Mouse (Mus musculus): Measurements from ENCODE around the gene Il22ra2. TPM values are rescaled to one million over a fixed set of nuclear protein-coding genes. Genes with fewer than 3 reads are reported as not detected.
"Not testable (repeated sequence)": the region's sequence is repeated elsewhere in the genome, so short reads cannot be mapped to it uniquely, and the experiment has no call there.

Gene Il22ra2
- polyA plus RNA-seq, 1 experiment: 0.65 TPM

- Histone ChIP-seq H3K4me1 (ENCODE audit: control insufficient read depth, insufficient read depth, insufficient read length) (peaks cover 5% of the 10 kb centered on the region; the same call in 1 of the 2 replicates), H3K27ac (ENCODE audit: insufficient read depth, low read length) (no peak overlapping the region), H3K4me3 (ENCODE audit: extremely low read depth, insufficient read depth, insufficient read length) (no peak overlapping the region), H3K36me3 (ENCODE audit: control insufficient read depth, insufficient read depth, low read length) (peaks cover 31% of the 10 kb centered on the region), H3K27me3 (ENCODE audit: control insufficient read depth, insufficient read depth, low read length) (no peaks in the 10 kb centered on the region)
- TF ChIP-seq POLR2A (IDR thresholded peaks at IDR 0.05; ENCODE audit: low read depth, low read length) (no peak), CTCF (IDR thresholded peaks at IDR 0.05; ENCODE audit: extremely low read depth, insufficient read depth, insufficient read length, insufficient replicate concordance) (no peak)
- no peak for DNase-seq (ENCODE audit: low read depth in 1 of 2, low spot score in 2 of 2)
- 83% methylated on average over 6 of the region's 6 CpGs for WGBS
Observed at GRCm38 (mm10) chr10:19599331-19600092, 22.3 kb upstream of the Il22ra2 start.

GRCm38 (mm10) chr10:19600093-19600420 is 21.7 kb upstream of the Il22ra2 start:
- Histone ChIP-seq H3K27ac (ENCODE audit: insufficient read depth, low read length) (no peak overlapping the region), H3K4me3 (ENCODE audit: extremely low read depth, insufficient read depth, insufficient read length) (no peak overlapping the region), H3K36me3 (ENCODE audit: control insufficient read depth, insufficient read depth, low read length) (peaks cover 37% of the 10 kb centered on the region), H3K27me3 (ENCODE audit: control insufficient read depth, insufficient read depth, low read length) (no peaks in the 10 kb centered on the region), H3K4me1 (ENCODE audit: control insufficient read depth, insufficient read depth, insufficient read length) (peaks cover 5% of the 10 kb centered on the region; the same call in 1 of the 2 replicates)
- no peak for DNase-seq (ENCODE audit: low read depth in 1 of 2, low spot score in 2 of 2)
- TF ChIP-seq POLR2A (IDR thresholded peaks at IDR 0.05; ENCODE audit: low read depth, low read length) (no peak), CTCF (IDR thresholded peaks at IDR 0.05; ENCODE audit: extremely low read depth, insufficient read depth, insufficient read length, insufficient replicate concordance) (no peak)
- 97% methylated on average over 3 of the region's 3 CpGs for WGBS

- not testable (repeated sequence) for H3K4me3 ChIP-seq (ENCODE audit: extremely low read depth, insufficient read depth, insufficient read length); H3K27me3 ChIP-seq (ENCODE audit: control insufficient read depth, insufficient read depth, low read length); H3K4me1 ChIP-seq (ENCODE audit: control insufficient read depth, insufficient read depth, insufficient read length); H3K27ac ChIP-seq (ENCODE audit: insufficient read depth, low read length)
- H3K36me3 ChIP-seq (ENCODE audit: control insufficient read depth, insufficient read depth, low read length): peaks cover 50% of the 10 kb centered on the region
- DNase-seq (ENCODE audit: low read depth in 1 of 2, low spot score in 2 of 2): peak in 1 of 2 experiments; percentile 59
- 74% methylated on average over 1 of the region's 1 CpGs for WGBS
Observed at GRCm38 (mm10) chr10:19601502-19601901, 20.3 kb upstream of the Il22ra2 start.

- peaks cover 63% of the 10 kb centered on the region for H3K36me3 ChIP-seq (ENCODE audit: control insufficient read depth, insufficient read depth, low read length)
- TF ChIP-seq POLR2A (IDR thresholded peaks at IDR 0.05; ENCODE audit: low read depth, low read length) (no peak), CTCF (IDR thresholded peaks at IDR 0.05; ENCODE audit: extremely low read depth, insufficient read depth, insufficient read length, insufficient replicate concordance) (no peak)
Observed at GRCm38 (mm10) chr10:19603231-19603630, 18.6 kb upstream of the Il22ra2 start.

GRCm38 (mm10) chr10:19609125-19609524 is 12.7 kb upstream of the Il22ra2 start:
- Histone ChIP-seq H3K36me3 (ENCODE audit: control insufficient read depth, insufficient read depth, low read length) (peaks cover 50% of the 10 kb centered on the region), H3K27ac (ENCODE audit: insufficient read depth, low read length) (no peak overlapping the region), H3K27me3 (ENCODE audit: control insufficient read depth, insufficient read depth, low read length) (no peaks in the 10 kb centered on the region), H3K4me1 (ENCODE audit: control insufficient read depth, insufficient read depth, insufficient read length) (peaks cover 7% of the 10 kb centered on the region), H3K4me3 (ENCODE audit: extremely low read depth, insufficient read depth, insufficient read length) (no peak overlapping the region)
- no peak for DNase-seq (ENCODE audit: low read depth in 1 of 2, low spot score in 2 of 2)
- WGBS: 86% methylated on average over 14 of the region's 14 CpGs
- no peak for TF ChIP-seq CTCF (IDR thresholded peaks at IDR 0.05; ENCODE audit: extremely low read depth, insufficient read depth, insufficient read length, insufficient replicate concordance)
- no peak for TF ChIP-seq POLR2A (IDR thresholded peaks at IDR 0.05; ENCODE audit: low read depth, low read length)

More at GRCm38 (mm10) chr10:19603231-19603630, 18.6 kb upstream of the Il22ra2 start:
- DNase-seq (ENCODE audit: low read depth in 1 of 2, low spot score in 2 of 2): no peak
- WGBS: 93% methylated on average over 6 of the region's 6 CpGs
- no peaks in the 10 kb centered on the region for H3K4me1 ChIP-seq (ENCODE audit: control insufficient read depth, insufficient read depth, insufficient read length)
- no peaks in the 10 kb centered on the region for H3K27me3 ChIP-seq (ENCODE audit: control insufficient read depth, insufficient read depth, low read length)
- H3K27ac ChIP-seq (ENCODE audit: insufficient read depth, low read length): no peak overlapping the region
- no peak overlapping the region for H3K4me3 ChIP-seq (ENCODE audit: extremely low read depth, insufficient read depth, insufficient read length)

GRCm38 (mm10) chr10:19611616-19612015 is 10.2 kb upstream of the Il22ra2 start:
- TF ChIP-seq CTCF (IDR thresholded peaks at IDR 0.05; ENCODE audit: extremely low read depth, insufficient read depth, insufficient read length, insufficient replicate concordance) (no peak), POLR2A (IDR thresholded peaks at IDR 0.05; ENCODE audit: low read depth, low read length) (no peak)
- 70% methylated on average over 2 of the region's 2 CpGs for WGBS
- H3K27ac ChIP-seq (ENCODE audit: insufficient read depth, low read length): no peak overlapping the region
- H3K27me3 ChIP-seq (ENCODE audit: control insufficient read depth, insufficient read depth, low read length): no peaks in the 10 kb centered on the region
- no peak overlapping the region for H3K4me3 ChIP-seq (ENCODE audit: extremely low read depth, insufficient read depth, insufficient read length)
- H3K36me3 ChIP-seq (ENCODE audit: control insufficient read depth, insufficient read depth, low read length): peaks cover 26% of the 10 kb centered on the region
- H3K4me1 ChIP-seq (ENCODE audit: control insufficient read depth, insufficient read depth, insufficient read length): peaks cover 7% of the 10 kb centered on the region
- no peak for DNase-seq (ENCODE audit: low read depth in 1 of 2, low spot score in 2 of 2)

GRCm38 (mm10) chr10:19613111-19613753 is 8.6 kb upstream of the Il22ra2 start:
- no peak for TF ChIP-seq CTCF (IDR thresholded peaks at IDR 0.05; ENCODE audit: extremely low read depth, insufficient read depth, insufficient read length, insufficient replicate concordance)
- no peak for TF ChIP-seq POLR2A (IDR thresholded peaks at IDR 0.05; ENCODE audit: low read depth, low read length)

More at GRCm38 (mm10) chr10:19613111-19613753, 8.6 kb upstream of the Il22ra2 start:
- Histone ChIP-seq H3K4me1 (ENCODE audit: control insufficient read depth, insufficient read depth, insufficient read length) (peaks cover 7% of the 10 kb centered on the region), H3K4me3 (ENCODE audit: extremely low read depth, insufficient read depth, insufficient read length) (no peak overlapping the region), H3K27ac (ENCODE audit: insufficient read depth, low read length) (peak overlapping the region; percentile 64), H3K27me3 (ENCODE audit: control insufficient read depth, insufficient read depth, low read length) (no peaks in the 10 kb centered on the region), H3K36me3 (ENCODE audit: control insufficient read depth, insufficient read depth, low read length) (peaks cover 14% of the 10 kb centered on the region)
- no peak for DNase-seq (ENCODE audit: low read depth in 1 of 2, low spot score in 2 of 2)
- 9% methylated on average over 7 of the region's 7 CpGs for WGBS

Measured in spleen, adult 2 months (tissue).